ENCODE assay signal across 8 mouse cellular contexts in the genomic region with DNA sequence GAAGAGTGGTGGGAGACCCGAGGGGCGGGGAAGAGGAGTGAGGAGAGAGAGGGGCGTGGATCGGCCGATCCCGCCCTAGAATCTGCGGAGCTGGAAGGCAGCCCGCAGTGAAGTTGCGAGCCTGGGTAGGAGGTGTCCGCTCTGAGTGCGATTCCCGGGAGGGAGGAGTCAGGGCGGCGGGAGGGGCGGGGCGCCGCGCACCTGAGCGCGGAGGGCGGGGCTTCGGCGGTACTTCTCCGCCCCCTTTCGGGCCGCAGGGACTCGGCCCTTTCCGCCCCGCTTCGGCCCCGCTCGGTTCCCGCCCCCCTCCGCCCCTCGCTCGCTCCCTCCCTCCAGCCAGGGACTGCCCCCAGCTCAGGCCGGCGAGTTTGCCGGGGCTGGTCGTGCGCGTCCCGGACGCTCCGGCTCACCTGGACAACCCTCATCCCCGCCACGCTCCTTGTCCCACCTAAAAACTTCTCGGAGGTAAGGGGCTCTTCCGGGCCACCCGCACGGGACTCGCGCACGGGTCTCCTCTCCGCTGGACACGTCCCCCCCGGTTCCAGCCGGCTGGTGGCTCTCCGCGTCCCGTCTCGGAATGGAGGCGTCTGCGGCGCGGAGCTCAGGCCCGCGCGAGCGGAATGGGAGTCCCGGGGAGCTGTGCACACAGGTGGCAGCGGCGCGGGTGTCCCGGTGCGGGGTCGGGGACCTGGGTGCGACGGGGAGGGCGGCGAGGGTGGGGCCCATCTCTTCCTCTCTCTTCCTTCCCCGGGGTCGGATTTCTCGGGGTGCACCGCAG. TPM values are rescaled to one million over a fixed set of nuclear protein-coding genes. Genes with fewer than 3 reads are reported as not detected.
A peak's percentile ranks its signal among the peaks of the same experiment; 100 is the strongest.
DNase-seq lines count a peak whose midpoint lies in the region; ATAC-seq lines count a peak whose summit lies in the region.

Pawr (plus strand) TSS at position 338 of the 778 bp plus-strand sequence.

- DNase-seq in ES-CJ7 (ENCODE audit: low read depth, low spot score) = peak; percentile 93
- DNase-seq in brain, adult 2 months (ENCODE audit: low read depth, low spot score) = peak; percentile 64
- peak; percentile 90 for DNase-seq in embryonic facial prominence, embryonic 14.5 days (ENCODE audit: low spot score)
- DNase-seq in kidney, postnatal 10 days = peak; percentile 96
- peak; percentile 80 for DNase-seq in lung, postnatal 10 days
- DNase-seq in ovary, postnatal 36 days (ENCODE audit: low spot score) = peak; percentile 90
- DNase-seq in thymus, postnatal 36 days = peak; percentile 20 to 32

- peak within 1 kb of the TSS; percentile 78 for H3K9ac ChIP-seq in embryonic facial prominence, embryonic 14.5 days (ENCODE audit: low read depth, low read length)
- H3K9ac ChIP-seq in heart, embryonic 16.5 days (ENCODE audit: low read length) = peak within 1 kb of the TSS; percentile 80

- peak within 1 kb of the TSS; percentile 61 for H3K27ac ChIP-seq in embryonic facial prominence, embryonic 14.5 days (replicated peaks; ENCODE audit: low read depth, low read length)
- peak within 1 kb of the TSS; percentile 72 for H3K27ac ChIP-seq in heart, embryonic 16.5 days (ENCODE audit: low read length)

- WGBS in embryonic facial prominence, embryonic 14.5 days = 0% methylated on average over 8 of the region's 85 CpGs
- under 1% methylated on average over 69 of the region's 85 CpGs for WGBS in heart, embryonic 16.5 days

- peak; percentile 92 for ATAC-seq in embryonic facial prominence, embryonic 14.5 days (ENCODE audit: low read depth)
- peak; percentile 91 for ATAC-seq in heart, embryonic 16.5 days (replicated peaks; ENCODE audit: extremely low read depth, insufficient read depth, low FRiP score)

- peak within 1 kb of the TSS; percentile 90 for H3K4me2 ChIP-seq in embryonic facial prominence, embryonic 14.5 days (ENCODE audit: low read depth, low read length)
- peak within 1 kb of the TSS; percentile 87 for H3K4me2 ChIP-seq in heart, embryonic 16.5 days (ENCODE audit: low read depth, low read length)

- peaks cover 4% of the 10 kb centered on the region; the same call in 1 of the 2 replicates for H3K4me1 ChIP-seq in embryonic facial prominence, embryonic 14.5 days (ENCODE audit: control insufficient read depth, insufficient read depth, low read length)
- H3K4me1 ChIP-seq in heart, embryonic 16.5 days (ENCODE audit: control insufficient read depth, insufficient read depth, low read length) = peaks cover 8% of the 10 kb centered on the region

- peak within 1 kb of the TSS; percentile 84 for H3K4me3 ChIP-seq in embryonic facial prominence, embryonic 14.5 days (ENCODE audit: low read depth, low read length)
- H3K4me3 ChIP-seq in heart, embryonic 16.5 days (ENCODE audit: low read length) = peak within 1 kb of the TSS; percentile 90

- H3K27me3 ChIP-seq in embryonic facial prominence, embryonic 14.5 days (replicated peaks; ENCODE audit: control insufficient read depth, insufficient read depth, low read length) = peaks cover 21% of the 10 kb centered on the region
- H3K27me3 ChIP-seq in heart, embryonic 16.5 days (ENCODE audit: control insufficient read depth, insufficient read depth, low read length) = peaks cover 5% of the 10 kb centered on the region

- no peaks in the 10 kb centered on the region for H3K36me3 ChIP-seq in embryonic facial prominence, embryonic 14.5 days (ENCODE audit: control insufficient read depth, insufficient read depth, low read length)
- no peaks in the 10 kb centered on the region for H3K36me3 ChIP-seq in heart, embryonic 16.5 days (ENCODE audit: control insufficient read depth, insufficient read depth)

- H3K9me3 ChIP-seq in embryonic facial prominence, embryonic 14.5 days (ENCODE audit: control insufficient read depth, low read length) = no peaks in the 10 kb centered on the region
- no peaks in the 10 kb centered on the region for H3K9me3 ChIP-seq in heart, embryonic 16.5 days (replicated peaks; ENCODE audit: control insufficient read depth, low read length)

RNA-seq across cellular contexts. Expression of gene Pawr, which starts in this region (rescaled TPM):
- polyA plus RNA-seq in embryonic facial prominence, embryonic 14.5 days (2014; fragmentation: Nextera tagmentation; extraction: Ambion mirVana) = 7.1 TPM in 2 replicates
- polyA plus RNA-seq in heart, embryonic 16.5 days (2015; fragmentation: Nextera tagmentation; extraction: Ambion mirVana) = 4.1 and 6.2 TPM in 2 replicates

Comparison
In these comparisons a context has a peak if more than half of its experiments do, and no peak if none do; other contexts are left out.
1. Peak in every context shown above with its lines: DNase-seq, ATAC-seq, H3K4me3 ChIP-seq and H3K27ac ChIP-seq.
2. DNase-seq: peak in every context shown above with its lines; median percentile 96 in kidney, postnatal 10 days; 93 in ES-CJ7; 90 in embryonic facial prominence, embryonic 14.5 days; 90 in ovary, postnatal 36 days; 80 in lung, postnatal 10 days; 64 in brain, adult 2 months; 26 in thymus, postnatal 36 days.